In the genomic region with DNA sequence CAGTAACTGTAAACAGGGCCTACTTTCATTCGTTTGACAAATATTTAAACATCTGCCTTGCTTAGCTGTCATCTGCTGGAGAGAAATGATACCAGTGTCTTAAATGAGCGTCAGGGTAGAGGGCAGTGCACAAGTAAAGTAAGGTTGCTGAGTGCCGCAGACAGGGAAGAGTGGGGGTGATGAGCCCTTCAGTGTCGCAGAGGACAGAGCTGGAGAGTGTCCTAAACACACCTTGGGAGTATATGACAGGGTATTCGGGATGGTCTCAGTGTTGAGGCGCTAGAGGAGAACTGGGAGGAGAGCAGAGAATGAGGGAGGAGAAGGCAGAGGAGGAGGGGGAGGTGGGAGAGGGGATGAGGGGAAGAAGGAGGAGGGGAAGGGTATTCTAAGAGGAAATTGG, we compare ENCODE assay signal across 22 mouse cellular contexts. TPM values are rescaled to one million over a fixed set of nuclear protein-coding genes. Genes with fewer than 3 reads are reported as not detected.
DNase-seq lines count a peak whose midpoint lies in the region; ATAC-seq and TF ChIP-seq lines count a peak whose summit lies in the region.
"Had no signal": no experiment of that assay in that cellular context is flagged by ENCODE, and none has a peak within 500 bp of the region (broad histone marks: within the 10 kb centered on the region; RNA-seq: fewer than 3 reads in every experiment).

No protein-coding gene starts in this region.

- H3K36me3 ChIP-seq in heart, embryonic 10.5 days, result no peaks in the 10 kb centered on the region
- H3K36me3 ChIP-seq in kidney, embryonic 15.5 days, result no peaks in the 10 kb centered on the region
- H3K36me3 ChIP-seq in liver, embryonic 16.5 days (ENCODE audit: control insufficient read depth, insufficient read depth), result no peaks in the 10 kb centered on the region
- H3K36me3 ChIP-seq in liver, embryonic 11.5 days (ENCODE audit: control insufficient read depth, insufficient read depth, low read length), result no peaks in the 10 kb centered on the region
- no peaks in the 10 kb centered on the region for H3K36me3 ChIP-seq in stomach, embryonic 14.5 days (ENCODE audit: control insufficient read depth, insufficient read depth, low read length)
- no peaks in the 10 kb centered on the region for H3K36me3 ChIP-seq in stomach, postnatal 0 days (ENCODE audit: control insufficient read depth, insufficient read depth, low read length)
- H3K36me3 ChIP-seq: embryonic facial prominence, embryonic 12.5 days; forebrain, embryonic 15.5 days; G1E; heart, embryonic 15.5 days; hindbrain, embryonic 10.5 days had no signal

- no peaks in the 10 kb centered on the region for H3K27me3 ChIP-seq in heart, embryonic 10.5 days (ENCODE audit: insufficient read depth, poor library complexity, severe bottlenecking)
- H3K27me3 ChIP-seq in kidney, embryonic 15.5 days, result no peaks in the 10 kb centered on the region
- H3K27me3 ChIP-seq in liver, embryonic 16.5 days (ENCODE audit: control insufficient read depth, insufficient read depth, low read depth, low read length), result no peaks in the 10 kb centered on the region
- H3K27me3 ChIP-seq in liver, embryonic 11.5 days (replicated peaks; ENCODE audit: control insufficient read depth, insufficient read depth, low read length), result no peaks in the 10 kb centered on the region
- no peaks in the 10 kb centered on the region for H3K27me3 ChIP-seq in stomach, embryonic 14.5 days (ENCODE audit: control insufficient read depth, insufficient read depth, low read length)
- no peaks in the 10 kb centered on the region for H3K27me3 ChIP-seq in stomach, postnatal 0 days (ENCODE audit: control insufficient read depth, insufficient read depth, low read length)
- H3K27me3 ChIP-seq: embryonic facial prominence, embryonic 12.5 days; forebrain, embryonic 15.5 days; heart, embryonic 15.5 days had no signal

- 0 out of 2 replicates have a peak, but pooled peaks have one; percentile 52 for ATAC-seq in kidney, embryonic 15.5 days (replicated peaks; ENCODE audit: low FRiP score)
- ATAC-seq in liver, embryonic 16.5 days (ENCODE audit: low read depth), result no peak
- no peak for ATAC-seq in liver, embryonic 11.5 days (replicated peaks; ENCODE audit: low FRiP score)
- peak; percentile 68; the same call in 1 of the 2 replicates for ATAC-seq in stomach, embryonic 14.5 days (ENCODE audit: insufficient number of reproducible peaks, insufficient read depth, low FRiP score, low read depth)
- ATAC-seq in stomach, postnatal 0 days (ENCODE audit: low FRiP score, low TSS enrichment), result no peak
- ATAC-seq: CD4-positive, CD25-positive, alpha-beta regulatory T cell, adult 4 months; forebrain, embryonic 15.5 days had no signal

- no peak overlapping the region for H3K4me3 ChIP-seq in heart, embryonic 10.5 days
- H3K4me3 ChIP-seq in kidney, embryonic 15.5 days (replicated peaks), result no peak overlapping the region
- no peak overlapping the region for H3K4me3 ChIP-seq in liver, embryonic 16.5 days (ENCODE audit: low read depth, low read length)
- no peak overlapping the region for H3K4me3 ChIP-seq in liver, embryonic 11.5 days (ENCODE audit: low read depth, low read length)
- no peak overlapping the region for H3K4me3 ChIP-seq in stomach, embryonic 14.5 days (ENCODE audit: low read depth, low read length)
- H3K4me3 ChIP-seq in stomach, postnatal 0 days (ENCODE audit: low read depth, low read length), result no peak overlapping the region
- H3K4me3 ChIP-seq: embryonic facial prominence, embryonic 12.5 days; forebrain, embryonic 15.5 days; heart, embryonic 15.5 days; hindbrain, embryonic 10.5 days had no signal

- DNase-seq in heart, embryonic 10.5 days (ENCODE audit: low spot score), result peak; percentile 70
- no peak for DNase-seq in heart, postnatal 14 days
- DNase-seq in kidney, adult 18-20 months, result no peak
- DNase-seq in liver, embryonic 11.5 days (ENCODE audit: low spot score), result no peak
- DNase-seq in stomach, postnatal 0 days (ENCODE audit: low spot score), result no peak
- DNase-seq: adrenal gland, postnatal 10 days; B cell, adult 2 months; cerebellum, adult 11-12 months; cerebellum, adult 9-10 months; cerebellum, postnatal 25 days; gastrocnemius, postnatal 10 days; heart, adult 18-20 months had no signal

- no peaks in the 10 kb centered on the region for H3K9me3 ChIP-seq in heart, embryonic 10.5 days
- no peaks in the 10 kb centered on the region for H3K9me3 ChIP-seq in kidney, embryonic 15.5 days (replicated peaks)
- H3K9me3 ChIP-seq in liver, embryonic 16.5 days (replicated peaks; ENCODE audit: control insufficient read depth, low read length), result no peaks in the 10 kb centered on the region
- H3K9me3 ChIP-seq in liver, embryonic 11.5 days (ENCODE audit: control insufficient read depth, low read length), result no peaks in the 10 kb centered on the region
- no peaks in the 10 kb centered on the region for H3K9me3 ChIP-seq in stomach, embryonic 14.5 days (ENCODE audit: control insufficient read depth, low read depth, low read length)
- no peaks in the 10 kb centered on the region for H3K9me3 ChIP-seq in stomach, postnatal 0 days (ENCODE audit: control insufficient read depth, low read length)
- H3K9me3 ChIP-seq: embryonic facial prominence, embryonic 12.5 days; forebrain, embryonic 15.5 days; G1E; heart, embryonic 15.5 days; hindbrain, embryonic 10.5 days had no signal

- H3K4me2 ChIP-seq in kidney, embryonic 15.5 days, result no peak overlapping the region
- no peak overlapping the region for H3K4me2 ChIP-seq in liver, embryonic 16.5 days (ENCODE audit: low read depth, low read length)
- H3K4me2 ChIP-seq in liver, embryonic 11.5 days, result no peak overlapping the region
- H3K4me2 ChIP-seq in stomach, embryonic 14.5 days (replicated peaks; ENCODE audit: low read depth, low read length), result no peak overlapping the region
- H3K4me2 ChIP-seq in stomach, postnatal 0 days (replicated peaks; ENCODE audit: low read depth), result no peak overlapping the region
- H3K4me2 ChIP-seq: embryonic facial prominence, embryonic 12.5 days; forebrain, embryonic 15.5 days; heart, embryonic 11.5 days; heart, embryonic 15.5 days had no signal

- intact Hi-C loops in heart, postnatal 14 days (cut with DNase I), result no loop called here

- no peak overlapping the region for H3K27ac ChIP-seq in heart, embryonic 10.5 days
- H3K27ac ChIP-seq in kidney, embryonic 15.5 days, result no peak overlapping the region
- H3K27ac ChIP-seq in liver, embryonic 16.5 days (ENCODE audit: low read length), result no peak overlapping the region
- H3K27ac ChIP-seq in liver, embryonic 11.5 days (ENCODE audit: low read depth, low read length), result no peak overlapping the region
- no peak overlapping the region for H3K27ac ChIP-seq in stomach, embryonic 14.5 days (ENCODE audit: low read length)
- H3K27ac ChIP-seq in stomach, postnatal 0 days (replicated peaks), result no peak overlapping the region
- H3K27ac ChIP-seq: embryonic facial prominence, embryonic 12.5 days; forebrain, embryonic 15.5 days; heart, embryonic 15.5 days; hindbrain, embryonic 10.5 days had no signal

- TF ChIP-seq CTCF in stomach, postnatal 0 days (IDR thresholded peaks at IDR 0.05; ENCODE audit: low read depth), result no peak

- WGBS in heart, embryonic 10.5 days, result 47% methylated on average over 6 of the region's 6 CpGs
- WGBS in kidney, embryonic 15.5 days, result 32% methylated on average over 6 of the region's 6 CpGs
- 53% methylated on average over 6 of the region's 6 CpGs for WGBS in liver, embryonic 16.5 days (ENCODE audit: insufficient replicate concordance)
- WGBS in liver, embryonic 11.5 days, result 52% methylated on average over 6 of the region's 6 CpGs
- WGBS in stomach, embryonic 14.5 days, result 26% methylated on average over 6 of the region's 6 CpGs
- WGBS in stomach, postnatal 0 days, result 42% methylated on average over 6 of the region's 6 CpGs

- H3K9ac ChIP-seq in kidney, embryonic 15.5 days, result no peak overlapping the region
- peak overlapping the region; percentile 20; the same call in 1 of the 2 replicates for H3K9ac ChIP-seq in liver, embryonic 16.5 days (ENCODE audit: low read depth, low read length)
- no peak overlapping the region for H3K9ac ChIP-seq in liver, embryonic 11.5 days (ENCODE audit: low read depth, low read length)
- no peak overlapping the region for H3K9ac ChIP-seq in stomach, embryonic 14.5 days (replicated peaks; ENCODE audit: low read depth, low read length)
- no peak overlapping the region for H3K9ac ChIP-seq in stomach, postnatal 0 days (ENCODE audit: low read length)
- H3K9ac ChIP-seq: embryonic facial prominence, embryonic 12.5 days; forebrain, embryonic 15.5 days; heart, embryonic 15.5 days had no signal

- H3K4me1 ChIP-seq in heart, embryonic 10.5 days, result peaks cover 24% of the 10 kb centered on the region
- H3K4me1 ChIP-seq in kidney, embryonic 15.5 days, result peaks cover 43% of the 10 kb centered on the region
- H3K4me1 ChIP-seq in liver, embryonic 16.5 days (ENCODE audit: control insufficient read depth, low read depth, low read length), result peaks cover 10% of the 10 kb centered on the region
- peaks cover 12% of the 10 kb centered on the region for H3K4me1 ChIP-seq in liver, embryonic 11.5 days (replicated peaks; ENCODE audit: control insufficient read depth, insufficient read depth, low read length)
- peaks cover 20% of the 10 kb centered on the region for H3K4me1 ChIP-seq in stomach, embryonic 14.5 days (ENCODE audit: control insufficient read depth, insufficient read depth, low read length)
- peaks cover 2% of the 10 kb centered on the region; the same call in 1 of the 2 replicates for H3K4me1 ChIP-seq in stomach, postnatal 0 days (replicated peaks; ENCODE audit: control insufficient read depth, insufficient read depth)
- H3K4me1 ChIP-seq: forebrain, embryonic 15.5 days had no signal

- TF ChIP-seq EP300 in stomach, postnatal 0 days (optimal IDR thresholded peaks at IDR 0.05), result no peak

RNA-seq across cellular contexts. Expression of gene Il1r1, which starts 12.2 kb away (rescaled TPM):
- polyA plus RNA-seq in heart, embryonic 10.5 days (2016; fragmentation: Nextera tagmentation; extraction: Ambion mirVana), result 6.3 and 12.9 TPM in 2 replicates
- 1 to 10 TPM; 6.9 to 7.4 TPM for total RNA-seq in heart, postnatal 14 days (2021)
- polyA plus RNA-seq in kidney, embryonic 15.5 days (2015; fragmentation: Nextera tagmentation; extraction: Ambion mirVana), result 4.6 and 5.0 TPM in 2 replicates
- polyA plus RNA-seq in liver, embryonic 16.5 days (2015; fragmentation: Nextera tagmentation; extraction: Ambion mirVana), result 7.2 and 8.4 TPM in 2 replicates
- 22.0 and 23.8 TPM in 2 replicates for polyA plus RNA-seq in liver, embryonic 11.5 days (2014; fragmentation: Nextera tagmentation; extraction: Ambion mirVana)
- 8.3 and 9.7 TPM in 2 replicates for polyA plus RNA-seq in stomach, embryonic 14.5 days (2014; fragmentation: Nextera tagmentation; extraction: Ambion mirVana)
- 7.3 TPM in 2 replicates for polyA plus RNA-seq in stomach, postnatal 0 days (2015; fragmentation: Nextera tagmentation; extraction: Ambion mirVana)
- polyA plus RNA-seq: CD4-positive, CD25-positive, alpha-beta regulatory T cell, adult 4 months; G1E had no signal

Comparison
In these comparisons a context has a peak if more than half of its experiments do, and no peak if none do; other contexts are left out.
1. ATAC-seq: peak in kidney, embryonic 15.5 days (single experiment) and stomach, embryonic 14.5 days (single experiment); none in liver, embryonic 16.5 days (single experiment), liver, embryonic 11.5 days (single experiment) and stomach, postnatal 0 days (single experiment).